ENCODE assay signal across 13 mouse cellular contexts in the genomic region with DNA sequence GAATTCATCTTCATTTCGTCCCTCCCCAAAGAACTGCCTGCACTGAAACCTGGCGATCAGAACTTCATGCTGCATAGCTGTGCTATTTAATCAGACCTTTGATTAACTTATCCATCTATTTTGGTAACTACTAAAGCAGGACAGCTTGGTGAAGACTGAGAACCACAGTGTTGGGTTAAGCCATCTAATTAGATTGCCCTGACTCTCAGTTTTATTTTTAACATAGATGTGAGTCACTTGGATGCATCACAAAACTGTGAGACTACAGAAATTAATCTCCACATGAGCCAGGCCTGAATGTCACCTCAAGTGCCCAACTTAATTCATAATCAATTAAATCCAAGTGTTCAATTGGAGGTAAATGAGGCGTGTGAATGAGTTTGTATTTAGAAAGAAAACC.
"Had no signal": no experiment of that assay in that cellular context is flagged by ENCODE, and none has a peak within 500 bp of the region (broad histone marks: within the 10 kb centered on the region; RNA-seq: fewer than 3 reads in every experiment).

No protein-coding gene starts in this region.

- DNase-seq: kidney, postnatal 14 days; lung, adult 2 months; lung, postnatal 36 days; right cerebral cortex, postnatal 4 days; thymus, postnatal 36 days had no signal

- ATAC-seq: lung, postnatal 0 days; midbrain, embryonic 13.5 days had no signal

- H3K9me3 ChIP-seq: kidney, embryonic 15.5 days; limb, embryonic 10.5 days; liver, embryonic 15.5 days; midbrain, embryonic 13.5 days; neural tube, embryonic 12.5 days; stomach, embryonic 15.5 days had no signal

- H3K4me2 ChIP-seq: kidney, embryonic 15.5 days; liver, embryonic 11.5 days; liver, embryonic 15.5 days; midbrain, embryonic 13.5 days; neural tube, embryonic 12.5 days; stomach, embryonic 15.5 days had no signal

- H3K4me1 ChIP-seq: kidney, embryonic 15.5 days; limb, embryonic 10.5 days; liver, embryonic 15.5 days; midbrain, embryonic 13.5 days; neural tube, embryonic 12.5 days; stomach, embryonic 15.5 days had no signal

- H3K4me3 ChIP-seq: kidney, embryonic 15.5 days; limb, embryonic 10.5 days; liver, embryonic 15.5 days; midbrain, embryonic 13.5 days; neural tube, embryonic 12.5 days; stomach, embryonic 15.5 days had no signal

- H3K27me3 ChIP-seq: kidney, embryonic 15.5 days; liver, embryonic 15.5 days; midbrain, embryonic 13.5 days; neural tube, embryonic 12.5 days; stomach, embryonic 15.5 days had no signal

- H3K27ac ChIP-seq: kidney, embryonic 15.5 days; limb, embryonic 10.5 days; liver, embryonic 15.5 days; midbrain, embryonic 13.5 days; neural tube, embryonic 12.5 days; stomach, embryonic 15.5 days had no signal

- H3K9ac ChIP-seq: kidney, embryonic 15.5 days; liver, embryonic 15.5 days; midbrain, embryonic 13.5 days; neural tube, embryonic 12.5 days; stomach, embryonic 15.5 days had no signal

- H3K36me3 ChIP-seq: kidney, embryonic 15.5 days; limb, embryonic 10.5 days; liver, embryonic 15.5 days; midbrain, embryonic 13.5 days; neural tube, embryonic 12.5 days; stomach, embryonic 15.5 days had no signal
